Mouse (Mus musculus) inflammation-experienced regulatory T-cells, adult 6 months (primary cell): ENCODE measurements around the gene Plekhf1. TPM values are rescaled to one million over a fixed set of nuclear protein-coding genes. Genes with fewer than 3 reads are reported as not detected.

Experiments used
- ATAC-seq: one replicate; pipeline ENCODE4 v1.8.0; 2017
- polyA plus RNA-seq, 3 experiments: library from polyadenylated mRNA; unstranded; fragments of 100-300 nt; shearing (Covaris generic); gene quantifications; one replicate each; pipeline ENCODE4 v1.2.1; 2017

The Plekhf1 gene
- 1 to 10 TPM in 2 of 3 experiments, under 1 TPM in 1; 0.37 to 2.9 (median 1.0) TPM for polyA plus RNA-seq

- peak; percentile 68 for ATAC-seq
Observed at GRCm38 (mm10) chr7:38227900-38228298, at the start of gene Plekhf1. TSS of gene Plekhf1 (minus strand) at chr7:38228016.

DNA sequence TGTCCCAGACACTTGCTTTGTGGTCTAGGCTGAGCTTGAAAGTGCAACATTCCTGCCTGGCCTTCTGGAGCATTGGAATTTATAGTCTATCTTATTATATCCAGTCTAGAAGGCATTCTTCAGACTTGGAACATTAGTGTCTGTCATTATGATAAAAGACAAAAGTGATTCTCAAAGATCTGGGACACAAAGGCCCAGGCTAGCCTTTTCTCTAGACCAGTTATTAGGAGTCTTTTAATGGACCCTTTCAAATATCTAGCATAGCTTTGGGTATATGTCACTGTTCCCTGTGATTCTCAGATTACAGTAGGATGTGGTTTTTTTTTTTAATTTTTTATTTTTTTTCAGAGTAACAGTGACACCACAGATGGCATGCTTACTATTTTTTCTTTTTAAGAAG, 44.7 kb upstream of the Plekhf1 start:
- no peak for ATAC-seq

DNA sequence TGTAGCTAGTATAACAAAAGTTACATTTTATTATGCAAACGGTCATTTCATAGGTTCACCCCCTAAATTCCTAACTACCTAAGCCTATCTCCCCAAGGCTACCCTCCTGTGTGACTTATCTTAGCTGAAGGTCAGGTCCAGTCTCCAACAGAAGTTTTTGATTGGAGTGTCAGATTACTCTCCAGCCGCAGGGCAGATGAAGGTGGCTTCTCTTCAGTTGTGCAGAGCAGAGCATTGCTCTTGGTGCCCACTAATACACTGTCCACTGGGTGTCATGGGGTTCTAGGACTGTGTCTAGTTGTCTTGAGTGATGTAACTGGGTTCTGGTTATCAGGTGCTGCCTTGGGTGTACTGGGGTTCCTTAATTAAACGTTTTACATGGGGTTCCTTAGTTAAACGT, 44.0 kb upstream of the Plekhf1 start:
- no peak for ATAC-seq

DNA sequence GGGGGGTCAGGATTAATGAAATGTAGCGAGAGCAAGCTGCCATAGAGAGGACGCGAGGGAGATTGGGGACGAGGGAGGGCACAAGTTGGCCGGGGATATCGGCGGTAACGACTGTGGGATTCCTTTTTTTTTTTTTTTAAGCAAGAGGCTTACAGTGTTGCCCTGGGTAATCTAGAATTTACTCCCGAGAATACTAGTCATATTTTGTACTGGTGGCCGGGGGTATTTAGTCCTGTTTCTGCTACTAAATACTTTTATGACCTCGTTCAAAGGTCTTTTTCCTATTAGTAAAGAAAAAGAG, 43.6 kb upstream of the Plekhf1 start:
- no peak for ATAC-seq

GRCm38 (mm10) chr7:38270703-38271510, 43.1 kb upstream of the Plekhf1 start, which contains the start of gene Pop4:
TSS of gene Pop4 (minus strand) at chr7:38271423.
- ATAC-seq: peak; percentile 96

- ATAC-seq: no peak
Observed at GRCm38 (mm10) chr7:38267006-38267680, 39.3 kb upstream of the Plekhf1 start.

DNA sequence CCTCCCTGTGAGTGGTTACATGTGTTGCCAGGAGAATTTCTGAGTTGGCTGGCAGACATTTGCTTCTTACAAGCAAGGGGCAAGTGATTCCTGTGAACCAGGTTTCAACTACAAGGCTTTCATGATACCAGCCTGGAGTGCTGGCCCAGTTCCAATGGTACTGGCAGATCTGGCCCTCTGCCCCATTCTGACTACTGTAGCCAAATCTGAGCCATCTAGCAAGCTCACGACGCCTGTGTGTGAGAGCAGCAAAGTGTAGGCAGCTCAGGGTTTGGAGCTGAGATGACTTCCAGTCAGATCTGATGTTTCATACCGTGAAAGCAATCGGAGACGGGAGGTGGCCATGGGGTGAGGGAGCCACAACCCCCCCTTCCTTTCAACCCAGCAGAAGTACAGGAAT, 34.6 kb upstream of the Plekhf1 start:
- no peak for ATAC-seq

GRCm38 (mm10) chr7:38259631-38260030, 31.8 kb upstream of the Plekhf1 start:
- no peak for ATAC-seq

DNA sequence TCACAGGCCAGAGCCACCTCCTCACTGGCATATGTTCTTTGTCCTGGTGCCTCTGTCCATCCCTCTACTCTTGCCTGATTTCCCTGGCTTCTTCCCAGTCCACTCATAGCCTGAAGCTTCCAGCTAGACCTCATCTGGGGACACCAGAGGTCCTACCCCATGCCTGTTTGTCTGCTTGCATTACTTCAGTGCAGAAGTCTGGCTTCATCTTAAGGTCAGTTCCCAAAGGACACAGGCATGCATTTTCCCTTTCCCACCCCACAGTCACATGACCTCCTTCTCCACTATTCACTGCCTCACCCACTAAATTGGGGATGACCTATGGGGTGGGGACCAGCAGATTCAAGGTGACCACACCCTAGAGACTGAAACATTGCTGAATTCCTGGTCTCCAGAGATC, 25.6 kb upstream of the Plekhf1 start:
- ATAC-seq: no peak

- ATAC-seq: no peak
Observed at GRCm38 (mm10) chr7:38251494-38252216, 23.8 kb upstream of the Plekhf1 start.

- ATAC-seq: no peak
Observed at GRCm38 (mm10) chr7:38242417-38242816, 14.6 kb upstream of the Plekhf1 start.

- no peak for ATAC-seq
Observed at GRCm38 (mm10) chr7:38237140-38237539, 9.3 kb upstream of the Plekhf1 start.

- ATAC-seq: no peak
Observed at GRCm38 (mm10) chr7:38236400-38237105, 8.7 kb upstream of the Plekhf1 start.

DNA sequence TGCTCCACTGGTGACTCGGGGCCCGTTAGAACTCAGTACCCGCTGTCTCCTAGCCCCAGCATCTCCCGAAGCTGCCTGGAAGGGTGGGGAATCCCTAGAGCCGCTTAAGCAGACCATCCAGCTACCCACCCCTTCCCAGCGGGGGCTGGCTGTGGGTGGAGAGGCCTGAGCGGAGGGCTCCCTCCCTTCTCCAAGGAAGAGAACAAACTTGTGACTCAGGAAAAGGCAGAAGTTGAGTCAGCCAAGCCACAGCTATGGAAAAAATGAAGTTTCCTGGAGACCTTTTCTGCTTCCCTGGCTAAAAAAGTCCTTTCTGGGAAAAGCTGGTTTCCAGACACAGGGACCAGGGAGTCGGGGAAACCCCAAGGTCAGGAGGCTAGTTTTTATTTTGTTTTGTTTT, 2.5 kb upstream of the Plekhf1 start:
- no peak for ATAC-seq

DNA sequence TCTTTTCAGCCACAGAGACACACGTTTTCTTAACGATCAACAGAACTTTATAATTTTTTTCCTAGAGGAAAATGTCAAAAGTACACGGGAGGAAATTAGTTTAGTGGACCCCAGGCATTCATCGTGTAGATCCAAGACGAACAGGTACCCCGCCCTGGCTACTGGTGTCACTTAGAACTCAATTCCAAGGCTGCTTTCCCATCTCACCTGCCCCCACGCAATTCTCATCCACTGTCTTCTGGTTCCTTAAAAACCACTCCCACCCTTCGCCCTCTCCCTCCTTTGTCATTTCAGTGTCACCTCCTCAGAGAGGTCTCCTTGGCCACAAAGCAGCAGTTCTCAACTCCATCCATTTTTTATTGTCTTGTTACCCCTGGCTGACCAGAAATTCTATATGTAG, 513 bp upstream of the Plekhf1 start:
- no peak for ATAC-seq

DNA sequence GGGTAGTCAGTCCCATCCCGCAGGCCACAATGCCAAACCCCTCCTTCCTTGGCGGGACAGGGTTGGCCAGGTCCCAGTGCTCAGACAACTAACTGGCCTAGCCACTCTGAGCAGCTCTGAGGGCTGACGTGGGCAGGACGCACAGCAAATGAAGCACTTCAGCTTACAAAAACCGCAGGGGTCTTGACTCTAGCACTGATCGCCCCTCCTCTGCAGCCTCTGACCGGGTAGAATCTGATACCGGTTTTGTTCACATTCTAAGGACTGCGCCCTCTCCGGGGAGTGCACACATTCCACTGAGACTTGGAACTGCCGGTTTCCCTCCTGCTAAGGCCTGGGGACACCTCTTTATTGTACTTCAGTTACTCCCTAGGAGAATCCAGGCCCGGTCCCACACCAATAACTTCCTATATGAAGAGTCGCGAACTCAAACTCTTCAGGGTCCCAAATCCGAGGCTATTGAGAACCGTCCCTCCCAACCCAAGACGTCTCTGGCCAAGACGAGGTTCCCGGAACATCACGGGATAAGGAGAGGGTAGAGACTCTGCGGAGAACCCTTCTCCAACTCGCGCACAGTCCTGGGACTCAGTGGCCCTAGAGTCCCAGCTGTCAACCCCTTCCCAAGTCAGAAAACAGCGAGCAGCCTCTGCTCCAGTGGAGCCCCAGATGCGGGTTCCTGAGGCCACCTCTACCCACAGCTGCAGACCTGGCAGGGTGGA, 476 bp downstream of the Plekhf1 start:
- no peak for ATAC-seq

- no peak for ATAC-seq
Observed at GRCm38 (mm10) chr7:38226226-38226625, 1.6 kb downstream of the Plekhf1 start.

GRCm38 (mm10) chr7:38224577-38225369, 3.0 kb downstream of the Plekhf1 start:
- ATAC-seq: no peak

GRCm38 (mm10) chr7:38220866-38221265, 7.0 kb downstream of the Plekhf1 start:
- no peak for ATAC-seq

DNA sequence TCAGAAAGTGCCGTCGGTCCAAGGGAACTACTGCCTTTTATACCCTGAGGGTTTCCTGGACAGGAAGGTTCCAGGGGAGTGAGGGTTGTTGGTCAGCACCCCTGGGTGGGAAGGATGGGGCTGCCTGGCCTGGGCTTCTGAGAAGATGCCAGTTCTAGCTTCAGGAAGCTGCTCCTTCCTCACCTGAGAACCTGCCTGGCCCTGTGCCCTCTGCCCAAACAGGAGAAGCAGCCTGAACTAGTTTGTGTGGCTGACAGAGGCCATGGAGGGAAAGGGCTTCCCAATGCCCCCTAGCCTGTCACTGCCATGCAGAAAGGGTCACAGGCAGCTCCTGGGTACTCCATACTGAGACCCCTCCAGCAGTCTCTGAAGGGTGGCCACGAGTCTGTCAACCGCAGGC, 8.3 kb downstream of the Plekhf1 start:
- no peak for ATAC-seq

DNA sequence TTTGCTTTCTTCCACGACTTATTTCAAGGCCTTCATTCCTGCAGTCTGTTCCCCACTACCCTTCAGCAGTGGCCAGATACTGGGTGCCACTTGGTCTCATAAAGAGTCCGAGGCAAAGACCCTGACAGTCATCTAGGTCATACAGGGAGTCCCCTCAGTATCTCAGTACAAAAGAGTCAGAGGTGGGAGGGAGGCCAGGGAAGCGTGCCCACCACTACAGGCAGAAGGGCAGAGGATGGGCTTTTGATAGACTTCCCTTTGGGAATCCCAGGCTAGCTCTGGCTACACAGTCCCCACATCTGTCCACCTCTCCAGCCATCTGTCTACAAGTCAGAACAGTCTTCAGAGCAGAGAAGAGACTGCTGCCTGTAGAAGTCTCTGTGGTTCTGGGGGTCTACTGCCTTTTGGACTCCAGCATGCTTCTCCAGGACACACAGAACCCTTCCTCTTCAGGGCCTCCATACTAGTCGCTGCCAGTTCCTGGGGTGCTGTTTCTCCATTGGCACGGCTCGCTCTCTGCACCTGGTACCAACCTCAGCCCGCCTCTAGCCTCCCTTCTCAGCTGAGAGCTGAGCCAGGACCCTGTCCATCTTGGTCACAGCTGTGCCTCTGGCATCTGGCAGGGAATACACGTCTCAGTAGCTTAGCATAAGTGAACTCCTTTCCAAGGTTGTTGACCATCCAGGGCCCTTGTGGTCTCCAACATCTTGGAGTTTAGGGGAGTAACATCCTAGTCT, 9.0 kb downstream of the Plekhf1 start:
- no peak for ATAC-seq
